Mouse (Mus musculus): ENCODE measurements around the gene Rpl9. TPM values are rescaled to one million over a fixed set of nuclear protein-coding genes. Genes with fewer than 3 reads are reported as not detected.

Gene Rpl9
- 777 and 820 TPM in 2 replicates for polyA plus RNA-seq (2012; rRNA removed)

- peak; percentile 98 to 100 for DNase-seq (ENCODE audit: extremely low spot score in 1 of 2, low spot score in 1 of 2)
These were observed at the start of gene Rpl9, which contains the start of gene Lias for GRCm38 (mm10) chr5:65390648-65391644. Rpl9 (minus strand) TSS chr5:65391444. Lias (plus strand) TSS chr5:65391497.

DNA sequence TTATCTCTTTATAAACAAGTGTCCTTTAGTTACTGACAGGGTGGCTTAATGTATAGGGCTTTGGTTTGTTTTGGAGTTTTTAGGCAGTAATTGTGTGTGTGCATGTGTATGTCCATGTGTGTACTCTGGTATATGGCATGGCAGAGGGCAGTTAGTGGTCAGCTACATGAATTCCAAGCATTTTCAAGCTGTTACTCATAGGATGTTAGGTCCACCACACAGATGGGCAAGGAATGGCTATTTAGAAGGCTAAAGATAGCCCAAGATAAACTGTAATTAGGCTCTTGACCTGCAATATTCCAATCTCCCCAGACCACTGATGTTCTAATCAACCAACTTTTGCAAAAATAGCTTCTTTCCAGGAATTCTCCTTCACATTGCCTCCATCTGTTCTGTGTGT lies 46.8 kb upstream of the Rpl9 start:
- no peak for DNase-seq (ENCODE audit: extremely low spot score in 1 of 2, low spot score in 1 of 2)

DNA sequence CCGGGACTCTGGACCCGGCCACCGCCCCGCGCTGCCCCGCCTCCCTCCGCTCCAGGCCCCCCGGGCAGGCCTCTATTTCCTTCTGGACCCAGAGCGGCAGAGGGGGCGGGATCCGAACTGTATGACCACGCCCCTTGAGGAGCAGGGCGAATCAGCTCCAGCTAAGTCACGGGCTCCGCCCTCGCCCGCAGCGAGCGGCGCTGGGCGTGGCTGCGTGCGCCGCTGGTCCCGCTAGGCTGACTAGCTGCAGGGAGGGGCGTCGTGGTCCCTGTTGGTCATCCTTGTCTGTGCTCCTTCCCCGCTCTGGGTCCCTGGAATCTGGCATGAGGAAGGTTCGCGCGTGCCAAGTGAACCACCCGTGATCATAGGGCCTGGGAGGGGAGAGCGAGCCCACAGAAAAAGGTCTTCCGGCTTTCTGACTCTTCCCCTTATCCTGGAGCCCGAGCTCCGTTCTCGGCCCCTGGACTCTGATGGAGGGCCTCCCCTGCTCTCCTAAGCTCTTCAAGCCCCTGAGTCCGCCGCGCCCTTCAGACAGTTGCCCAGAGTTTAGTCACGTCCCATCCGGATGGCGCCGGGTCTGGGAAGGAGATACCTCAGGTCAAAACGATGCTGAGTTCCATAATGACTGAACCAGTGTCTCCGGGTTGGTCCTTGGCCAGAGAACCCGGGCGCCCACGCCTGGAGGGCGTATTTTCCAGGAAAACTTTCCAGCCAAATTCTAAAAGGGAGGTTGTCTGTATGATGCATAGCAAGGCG lies 44.7 kb upstream of the Rpl9 start, which contains the start of gene Ugdh:
TSS of gene Ugdh (minus strand) at position 144 of the 756 bp plus-strand sequence.
- peak; percentile 94 to 96 for DNase-seq (ENCODE audit: extremely low spot score in 1 of 2, low spot score in 1 of 2)

DNA sequence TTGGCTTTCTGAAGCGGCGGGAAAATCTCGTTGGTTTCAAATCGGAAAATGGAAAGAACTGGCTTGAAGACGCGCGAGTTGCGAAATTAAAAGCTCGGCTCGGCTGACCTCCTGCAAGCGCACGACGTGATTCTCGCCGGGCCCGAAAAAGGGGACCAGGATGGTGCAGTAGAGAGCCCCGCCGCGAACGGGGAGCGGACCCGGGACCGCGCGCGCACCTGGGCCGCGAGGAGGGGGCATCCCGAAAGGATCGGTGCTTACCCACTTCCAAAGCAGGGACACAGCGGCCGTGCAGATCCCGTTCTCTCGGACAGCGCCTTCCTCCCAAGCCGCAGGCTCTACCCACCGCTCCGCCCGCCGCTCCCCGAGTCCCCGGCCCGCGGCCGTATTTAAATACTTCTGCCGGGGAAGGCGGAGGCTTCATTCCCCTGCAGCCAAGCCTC lies 44.1 kb upstream of the Rpl9 start:
- peak in 1 of 2 experiments; percentile 13 for DNase-seq (ENCODE audit: extremely low spot score in 1 of 2, low spot score in 1 of 2)

DNA sequence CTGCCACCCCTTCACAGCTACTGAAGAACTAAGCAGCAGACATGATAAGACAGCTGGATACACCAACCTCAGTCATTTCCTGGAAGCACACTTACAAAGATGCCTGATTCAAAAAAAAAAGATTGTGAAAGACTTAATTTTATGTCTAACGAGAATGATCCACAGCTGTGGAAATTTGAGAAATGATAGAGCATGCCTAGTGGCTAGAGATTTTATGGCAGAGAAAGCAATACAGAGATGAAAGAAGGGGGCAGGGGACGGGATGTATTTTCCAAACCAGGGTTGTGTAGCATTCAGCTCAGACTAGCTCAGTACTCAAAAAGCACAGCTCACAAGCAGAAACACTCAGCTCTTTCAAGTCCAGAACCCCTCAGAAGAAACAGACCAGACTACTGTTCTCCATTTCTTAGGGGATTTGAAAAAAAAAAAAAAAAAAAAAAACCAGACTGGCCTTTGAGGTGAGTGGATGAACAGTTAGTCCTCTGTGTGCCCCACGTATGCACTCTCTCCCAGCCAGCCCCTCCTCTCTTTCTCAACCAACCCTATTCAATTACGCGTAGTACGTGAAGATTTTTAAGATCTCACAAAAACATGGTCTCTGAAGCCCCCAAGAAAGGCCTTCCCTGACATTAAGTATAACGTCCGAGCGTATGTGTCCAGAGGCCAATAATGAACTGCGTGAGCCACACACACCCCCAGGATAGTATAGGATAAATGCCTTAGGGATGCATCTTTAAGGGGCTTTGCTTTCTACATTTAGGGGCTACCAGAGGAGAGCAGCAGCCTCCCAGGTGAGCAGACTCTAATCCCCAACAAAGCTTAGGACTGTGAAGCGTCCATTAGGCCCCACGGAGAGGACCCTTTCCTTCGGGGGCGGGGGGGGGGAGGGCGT lies 43.5 kb upstream of the Rpl9 start:
- DNase-seq (ENCODE audit: extremely low spot score in 1 of 2, low spot score in 1 of 2): peak in 1 of 2 experiments; percentile 45

DNA sequence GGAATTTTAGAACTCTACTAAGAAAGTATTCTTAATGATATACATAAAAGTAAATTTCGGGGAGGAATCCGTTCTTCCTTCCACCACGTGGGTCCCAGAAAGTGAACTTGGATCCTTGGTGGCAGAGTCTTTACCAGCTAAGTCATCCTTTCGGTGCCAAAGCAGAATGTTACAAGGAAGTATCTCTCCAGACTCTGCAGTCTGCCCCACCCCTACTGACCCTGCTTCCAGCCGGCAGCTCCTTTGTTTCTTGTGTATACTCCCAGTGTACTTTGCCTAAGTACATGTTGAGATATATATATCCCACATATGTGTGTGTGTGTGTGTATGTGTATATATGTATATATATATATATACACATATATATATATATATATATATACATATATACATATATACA lies 38.2 kb upstream of the Rpl9 start:
- no peak for DNase-seq (ENCODE audit: extremely low spot score in 1 of 2, low spot score in 1 of 2)

DNA sequence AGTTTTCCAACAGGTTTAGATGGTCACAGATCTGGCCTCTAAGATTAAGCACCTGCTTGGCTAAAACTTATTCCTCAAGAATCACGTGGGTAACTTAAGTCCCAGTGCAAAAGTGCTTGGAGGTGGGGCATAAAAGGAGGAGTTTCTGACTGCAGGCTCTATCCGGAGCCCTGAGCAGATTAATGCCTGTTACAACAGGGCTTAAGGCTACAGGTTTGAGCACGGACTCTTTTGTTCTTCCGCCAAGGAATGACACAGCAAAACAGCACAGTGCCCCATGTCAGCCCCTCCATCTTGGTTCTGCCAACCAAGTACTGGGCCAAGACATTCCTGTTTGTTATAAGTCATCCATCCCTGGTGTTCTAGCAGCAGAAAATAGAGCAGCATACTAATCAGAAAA lies 37.1 kb upstream of the Rpl9 start:
- DNase-seq (ENCODE audit: extremely low spot score in 1 of 2, low spot score in 1 of 2): no peak

- DNase-seq (ENCODE audit: extremely low spot score in 1 of 2, low spot score in 1 of 2): no peak
These were observed 34.0 kb upstream of the Rpl9 start for GRCm38 (mm10) chr5:65425251-65425650.

- DNase-seq (ENCODE audit: extremely low spot score in 1 of 2, low spot score in 1 of 2): no peak
These were observed 33.0 kb upstream of the Rpl9 start for GRCm38 (mm10) chr5:65424215-65424614.

DNA sequence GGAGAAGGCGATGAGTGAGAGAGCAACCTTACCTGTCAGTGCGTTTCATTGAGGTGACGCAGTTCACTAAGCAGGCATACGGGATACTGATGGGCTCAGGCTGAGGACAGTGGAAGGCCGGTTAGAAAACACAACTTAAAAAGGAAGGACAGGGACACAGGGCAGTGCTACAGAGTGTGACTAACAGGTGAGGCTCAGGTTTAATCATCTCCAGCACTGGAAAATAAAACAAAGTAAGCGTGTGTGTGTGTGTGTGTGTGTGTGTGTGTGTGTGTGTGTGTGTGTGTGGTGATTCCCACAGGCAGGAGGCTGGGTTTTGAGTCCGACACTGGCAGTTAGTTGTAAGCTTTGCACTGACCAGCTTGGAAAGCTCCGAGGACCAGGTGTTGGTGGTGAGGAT lies 31.6 kb upstream of the Rpl9 start:
- no peak for DNase-seq (ENCODE audit: extremely low spot score in 1 of 2, low spot score in 1 of 2)

- no peak for DNase-seq (ENCODE audit: extremely low spot score in 1 of 2, low spot score in 1 of 2)
These were observed 29.6 kb upstream of the Rpl9 start for GRCm38 (mm10) chr5:65420822-65421221.

DNA sequence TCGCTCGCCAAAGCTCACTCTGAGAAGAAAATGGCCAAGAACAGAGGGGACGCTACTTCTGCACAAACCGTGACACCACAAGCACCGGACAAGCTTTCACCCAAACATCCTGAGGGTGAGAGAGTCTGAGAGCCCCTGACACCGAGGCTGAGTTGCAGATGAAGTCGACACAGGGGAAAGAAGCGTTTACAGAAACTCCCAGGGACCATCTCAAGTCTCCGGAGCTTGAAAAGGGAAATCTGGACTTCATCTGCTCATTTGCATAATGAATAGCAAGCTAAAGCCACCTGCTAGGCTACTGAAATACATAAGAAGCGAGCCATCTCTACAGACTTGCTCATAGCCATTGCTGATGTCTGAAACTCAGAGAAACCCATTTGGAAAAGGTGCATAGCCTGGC lies 27.9 kb upstream of the Rpl9 start:
- no peak for DNase-seq (ENCODE audit: extremely low spot score in 1 of 2, low spot score in 1 of 2)

GRCm38 (mm10) chr5:65415653-65416458 lies 24.6 kb upstream of the Rpl9 start:
- DNase-seq (ENCODE audit: extremely low spot score in 1 of 2, low spot score in 1 of 2): no peak

GRCm38 (mm10) chr5:65407989-65408388 lies 16.7 kb upstream of the Rpl9 start:
- DNase-seq (ENCODE audit: extremely low spot score in 1 of 2, low spot score in 1 of 2): no peak

DNA sequence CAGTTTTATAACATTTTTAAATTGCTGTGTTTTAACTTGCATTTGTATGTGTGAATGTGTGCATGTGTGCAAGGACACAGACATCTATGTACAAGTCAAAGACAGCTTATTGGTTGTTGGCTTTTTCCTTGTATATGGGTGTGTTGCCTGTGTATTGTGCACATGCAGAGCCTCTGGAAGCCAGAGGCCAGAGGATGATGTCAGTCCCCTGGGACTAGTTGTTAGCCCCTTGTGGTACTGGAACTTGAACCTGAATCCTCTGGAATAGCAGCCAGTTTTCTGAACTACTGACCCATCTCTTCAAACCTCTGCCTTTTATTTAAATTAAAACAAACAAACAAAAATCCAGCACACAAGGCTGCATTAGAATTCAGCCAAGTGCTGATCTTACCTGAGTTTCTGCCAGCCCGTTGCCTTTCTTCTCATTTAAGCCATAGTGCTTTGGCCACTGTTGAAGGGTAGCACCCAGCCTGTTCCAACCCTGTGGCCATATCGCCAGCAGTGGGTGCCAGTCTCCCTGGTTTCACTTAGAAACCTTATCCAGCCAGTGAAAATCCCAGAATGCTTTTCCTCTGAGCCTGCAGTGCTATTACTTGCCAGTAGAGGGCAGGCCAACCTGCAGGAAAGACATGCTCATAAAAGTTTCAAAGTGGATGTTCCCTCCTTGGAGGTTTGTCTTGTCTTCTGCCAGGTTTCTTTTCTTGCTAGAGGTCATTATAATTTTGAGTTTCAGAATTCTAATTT lies 10.2 kb upstream of the Rpl9 start:
- peak; percentile 66 to 91 for DNase-seq (ENCODE audit: extremely low spot score in 1 of 2, low spot score in 1 of 2)

GRCm38 (mm10) chr5:65394425-65394824 lies 3.2 kb upstream of the Rpl9 start:
- DNase-seq (ENCODE audit: extremely low spot score in 1 of 2, low spot score in 1 of 2): no peak

- no peak for DNase-seq (ENCODE audit: extremely low spot score in 1 of 2, low spot score in 1 of 2)
These were observed 509 bp upstream of the Rpl9 start for GRCm38 (mm10) chr5:65391753-65392152.

- no peak for DNase-seq (ENCODE audit: extremely low spot score in 1 of 2, low spot score in 1 of 2)
These were observed 4.0 kb downstream of the Rpl9 start for GRCm38 (mm10) chr5:65387008-65387867.
